Mouse (Mus musculus) lung, postnatal 36 days (tissue): ENCODE data around the gene Tcp11.

Source experiments
- DNase-seq: peaks from one replicate; pipeline ENCODE4 v3.0.0; 2022; ENCODE audit warnings: mixed read lengths

Tcp11 gene

GRCm38 (mm10) chr17:28036813-28037756, 43.4 kb downstream of the Tcp11 start:
- no peak for DNase-seq

GRCm38 (mm10) chr17:28034986-28035385, 45.5 kb downstream of the Tcp11 start:
- peak; percentile 94 for DNase-seq

DNA sequence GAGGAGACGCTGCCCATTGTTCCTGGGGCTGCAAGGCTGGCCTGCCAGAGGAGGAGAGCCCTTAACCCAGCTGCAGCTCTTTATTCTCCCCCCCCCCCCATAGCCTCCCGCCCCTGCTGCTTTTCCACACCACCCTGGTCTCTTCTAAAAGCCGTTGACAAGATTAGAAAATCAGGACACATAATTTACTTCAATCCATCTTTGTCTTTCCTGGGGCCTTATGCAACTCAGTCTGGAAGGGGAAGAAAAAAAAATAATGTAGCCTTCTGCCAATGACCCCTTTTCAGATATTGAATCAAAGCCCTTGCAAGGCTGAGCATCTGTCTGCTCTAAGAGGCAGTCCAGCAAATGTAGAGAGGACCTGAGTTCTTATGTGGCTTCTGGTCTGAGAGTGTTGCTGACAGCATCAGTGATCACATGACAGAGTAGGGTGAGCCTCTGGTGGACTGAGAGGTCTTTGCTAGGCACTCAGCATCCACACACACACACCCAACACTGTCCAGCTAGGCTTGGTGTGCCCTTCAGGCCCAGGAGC, 47.3 kb downstream of the Tcp11 start:
- DNase-seq = no peak

DNA sequence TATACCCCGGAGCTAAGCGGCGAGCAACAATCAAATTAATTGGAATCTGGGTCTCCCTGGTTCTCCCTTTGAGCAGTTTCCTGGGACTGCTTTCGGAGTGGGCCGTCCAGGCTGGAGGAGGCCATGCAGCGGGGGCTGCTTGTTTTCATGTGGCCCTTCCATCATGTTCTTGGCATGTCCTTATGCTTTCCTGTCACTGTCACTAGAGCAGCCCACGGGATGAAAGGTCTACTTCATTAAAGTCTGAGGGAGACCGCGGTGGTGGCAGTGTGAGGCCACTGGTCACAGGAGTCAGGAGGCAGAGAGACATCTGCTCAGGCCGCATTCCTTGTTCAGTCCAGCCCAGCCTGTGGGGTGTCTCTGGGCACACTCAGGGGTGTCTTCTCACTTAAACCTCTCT, 48.2 kb downstream of the Tcp11 start:
- no peak for DNase-seq

DNA sequence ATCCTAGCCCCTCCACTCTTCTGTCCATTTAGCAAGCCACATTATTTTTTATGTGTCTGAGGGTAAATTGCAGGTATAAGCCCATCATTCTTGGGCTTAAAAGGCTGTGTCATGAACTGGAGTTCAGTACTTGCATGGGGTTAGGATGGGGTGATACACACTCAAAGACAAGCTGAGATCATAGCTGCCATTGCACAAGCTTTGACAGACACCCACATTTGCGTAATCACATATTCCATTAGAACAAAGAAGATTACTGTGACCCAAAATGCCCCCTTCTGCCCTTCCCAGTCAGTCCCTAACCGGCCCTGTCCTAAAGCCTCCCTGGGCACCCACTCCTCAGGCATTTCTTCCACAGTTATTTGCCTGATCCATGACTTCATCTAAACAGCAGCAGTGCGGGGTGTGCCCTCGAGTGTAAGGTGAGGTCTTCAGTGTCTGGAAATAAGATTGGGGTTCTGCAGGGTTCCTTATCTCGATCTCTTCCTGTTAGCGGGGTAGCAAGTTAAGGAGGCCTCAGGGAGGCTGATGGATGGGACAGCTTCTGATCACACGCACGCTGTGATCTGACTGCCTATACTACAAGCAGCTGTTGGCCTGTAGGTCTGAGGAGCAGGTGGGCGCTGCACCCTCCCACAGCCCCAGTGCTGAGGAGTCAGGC, 49.0 kb downstream of the Tcp11 start:
- peak; percentile 57 for DNase-seq

- DNase-seq = no peak
Measured at GRCm38 (mm10) chr17:28030446-28030845, 50.0 kb downstream of the Tcp11 start.

GRCm38 (mm10) chr17:28029308-28029707, 51.1 kb downstream of the Tcp11 start:
- peak; percentile 72 for DNase-seq

DNA sequence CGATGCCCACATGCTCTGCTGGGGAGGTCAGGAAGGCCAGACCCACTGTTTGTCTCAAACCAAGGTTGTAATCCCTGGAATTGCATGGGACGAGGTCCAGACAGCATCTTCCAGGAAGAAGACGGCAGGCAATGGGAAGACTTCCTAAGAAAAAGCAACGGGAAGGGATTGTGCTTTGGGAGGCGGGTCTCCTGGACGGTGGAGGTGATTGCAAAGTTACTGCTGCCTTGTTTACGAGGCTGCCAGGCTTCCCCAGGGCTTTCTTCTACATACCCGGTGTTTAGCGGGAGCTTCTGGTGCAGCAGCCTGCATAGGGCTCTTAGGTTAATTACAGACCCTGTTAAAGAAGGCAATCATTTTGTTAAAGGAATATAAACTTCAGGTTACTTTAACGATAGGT, 52.2 kb downstream of the Tcp11 start:
- DNase-seq = no peak

GRCm38 (mm10) chr17:28027197-28027596, 53.2 kb downstream of the Tcp11 start:
- no peak for DNase-seq

GRCm38 (mm10) chr17:28026111-28026872, 54.1 kb downstream of the Tcp11 start:
- DNase-seq = peak; percentile 85

- DNase-seq = peak; percentile 78
Measured at GRCm38 (mm10) chr17:28025541-28025961, 54.9 kb downstream of the Tcp11 start.

- DNase-seq = no peak
Measured at GRCm38 (mm10) chr17:28022854-28023655, 57.4 kb downstream of the Tcp11 start.

DNA sequence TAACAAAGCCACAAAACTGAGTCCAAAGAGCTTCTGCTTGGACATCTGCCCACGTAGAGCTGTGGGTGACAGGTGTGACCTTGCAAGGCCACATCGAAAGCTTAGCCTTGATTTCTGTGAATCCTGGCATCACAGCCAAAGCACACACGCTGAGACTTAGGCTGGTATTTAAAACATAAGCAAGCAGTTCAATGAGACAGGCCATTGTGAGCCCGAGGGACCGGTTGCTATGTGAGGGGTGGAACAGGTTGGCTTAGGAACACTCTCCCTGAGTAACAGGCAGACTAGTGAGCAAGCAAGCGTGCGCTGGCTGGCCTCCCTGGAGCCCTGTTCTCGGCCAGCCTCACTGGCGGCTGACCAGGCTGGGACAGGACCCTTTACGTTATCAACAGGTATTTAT, 58.5 kb downstream of the Tcp11 start:
- no peak for DNase-seq

DNA sequence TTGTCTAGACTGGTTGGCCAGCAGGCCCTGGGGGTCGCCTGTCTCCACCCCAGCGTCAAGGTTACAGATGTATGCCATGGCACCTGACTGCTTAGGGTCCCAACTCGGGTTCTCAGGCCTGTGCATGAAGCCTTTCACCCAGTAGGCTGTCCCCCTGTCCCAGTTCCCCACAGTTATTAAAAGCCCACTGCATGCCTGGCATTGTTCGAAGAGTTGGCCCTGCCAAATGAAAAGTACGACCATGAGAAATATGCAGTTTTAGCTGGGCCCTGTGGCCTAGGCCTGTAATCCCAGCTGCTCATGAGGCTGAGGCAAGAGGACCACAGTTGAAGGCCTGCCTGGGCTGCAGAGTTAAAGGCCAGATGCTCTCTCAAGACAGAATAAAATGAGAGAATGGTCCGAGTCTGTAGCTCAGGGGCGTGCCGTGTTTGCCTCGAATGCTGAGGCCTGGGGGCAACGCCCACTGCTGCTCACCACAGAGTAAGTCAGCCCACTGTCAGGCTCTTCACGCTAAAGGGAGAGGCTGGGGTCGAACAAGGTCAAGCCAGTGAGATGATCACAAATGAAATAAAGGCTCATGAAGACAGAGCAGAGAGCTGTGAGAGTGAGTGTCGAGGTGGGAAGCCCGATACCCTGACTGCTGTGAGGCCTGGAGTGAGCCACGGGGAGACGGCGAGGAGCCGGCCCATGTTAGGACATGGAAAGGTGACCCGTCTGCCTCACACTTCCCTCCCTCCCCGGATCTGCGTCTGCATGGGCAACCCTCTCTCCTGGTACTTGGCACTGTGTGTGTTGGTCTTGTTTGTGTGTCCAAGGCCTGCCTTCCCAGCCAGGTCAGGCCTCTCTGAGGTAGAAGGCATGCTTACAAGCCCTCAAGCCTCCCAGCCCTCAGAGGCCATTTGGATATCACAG, 60.4 kb downstream of the Tcp11 start:
- DNase-seq = no peak

GRCm38 (mm10) chr17:28018776-28019175, 61.7 kb downstream of the Tcp11 start:
- no peak for DNase-seq

DNA sequence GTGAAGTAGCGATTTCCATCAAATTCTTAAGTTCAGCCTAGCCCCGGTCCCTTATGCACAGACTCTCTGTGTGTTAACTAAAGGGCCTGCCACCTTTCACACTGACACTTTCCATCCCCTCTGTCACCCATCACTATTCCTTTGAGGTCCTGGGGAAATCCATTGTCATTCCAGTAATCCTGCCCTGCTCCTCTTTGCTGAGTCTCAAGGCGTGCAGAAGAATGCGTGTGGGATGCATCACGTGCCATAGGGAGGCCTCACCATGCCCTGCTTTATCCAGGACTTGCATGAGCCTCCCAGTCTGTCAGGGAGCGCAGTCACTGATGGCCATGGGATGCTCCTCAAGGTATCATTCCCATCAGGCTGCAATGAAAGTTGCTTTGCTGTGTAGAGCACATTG, 62.1 kb downstream of the Tcp11 start:
- DNase-seq = no peak
